Mouse (Mus musculus) hindbrain, embryonic 11.5 days (tissue): ENCODE data around the gene Jmjd1c. TPM values are rescaled to one million over a fixed set of nuclear protein-coding genes. Genes with fewer than 3 reads are reported as not detected.

ENCODE experiments used
- ATAC-seq: fragments of 200-750 bp; cut with Nextera tagmentation; 2 replicates; pipeline ENCODE4 v1.8.0; 2017; ENCODE audit warnings: mild to moderate bottlenecking, moderate TSS enrichment, moderate library complexity; ENCODE audit not compliant: low FRiP score
- DNase-seq: peaks from one replicate; pipeline ENCODE4 v3.0.0-alpha.2; 2015; ENCODE audit warnings: low spot score
- H3K27ac ChIP-seq: fragments of 300-500 bp; sonication (generic); 2 replicates; pipeline ENCODE4 v1.5.1; 2014; ENCODE audit warnings: mild to moderate bottlenecking, low read depth, low read length
- H3K27me3 ChIP-seq: fragments of 300-500 bp; sonication (generic); 2 replicates; pipeline ENCODE4 v1.6.1; 2014; ENCODE audit warnings: mild to moderate bottlenecking, low read length, moderate library complexity, mixed read lengths; ENCODE audit not compliant: control insufficient read depth, insufficient read depth
- H3K36me3 ChIP-seq: fragments of 300-500 bp; sonication (generic); 2 replicates; pipeline ENCODE4 v1.6.1; 2014; ENCODE audit warnings: mild to moderate bottlenecking, low read length, moderate library complexity, mixed read lengths; ENCODE audit not compliant: control insufficient read depth, insufficient read depth
- H3K4me1 ChIP-seq: fragments of 300-500 bp; sonication (generic); replicated peaks from 2 replicates; pipeline ENCODE4 v1.6.1; 2014; ENCODE audit warnings: low read length, mixed read lengths; ENCODE audit not compliant: control insufficient read depth, insufficient read depth
- H3K4me2 ChIP-seq: fragments of 300-500 bp; sonication (generic); replicated peaks from 2 replicates; pipeline ENCODE4 v1.6.1; 2014; ENCODE audit warnings: mild to moderate bottlenecking, low read depth, low read length
- H3K4me3 ChIP-seq: fragments of 300-500 bp; sonication (generic); 2 replicates; pipeline ENCODE4 v1.5.1; 2014; ENCODE audit warnings: low read depth, low read length
- H3K9ac ChIP-seq: fragments of 300-500 bp; sonication (generic); 2 replicates; pipeline ENCODE4 v1.6.1; 2014; ENCODE audit warnings: low read depth, low read length
- H3K9me3 ChIP-seq: fragments of 300-500 bp; sonication (generic); 2 replicates; pipeline ENCODE4 v1.6.1; 2016; ENCODE audit warnings: low read length; ENCODE audit not compliant: control insufficient read depth
- WGBS: fragments of 180-500 bp; shearing (Covaris S2); extraction: QIAGEN DNeasy Blood & Tissue Kit; methylation state at CpG from one replicate; pipeline ENCODE4 v1.1.7; 2014; 5-methylcytosine and 5-hydroxymethylcytosine counted together
- polyA plus RNA-seq: library from polyadenylated mRNA; unstranded; fragments of >200 nt; fragmentation: Nextera tagmentation; extraction: Ambion mirVana; gene quantifications from 2 replicates; pipeline ENCODE4 v1.2.1, GENCODE M21; 2014

Jmjd1c gene
- polyA plus RNA-seq, 1 experiment from 2014 or later, result 63.8 TPM

GRCm38 (mm10) chr10:67207931-67208330 lies 112.0 kb downstream of the Jmjd1c start:
- H3K4me3 ChIP-seq, result no peak overlapping the region
- no peaks in the 10 kb centered on the region for H3K4me1 ChIP-seq
- WGBS, result 94% methylated on average over 2 of the region's 2 CpGs
- no peak overlapping the region for H3K9ac ChIP-seq
- H3K36me3 ChIP-seq, result no peaks in the 10 kb centered on the region
- no peak for DNase-seq
- no peak overlapping the region for H3K27ac ChIP-seq
- no peak for ATAC-seq
- no peak overlapping the region for H3K4me2 ChIP-seq
- H3K27me3 ChIP-seq, result no peaks in the 10 kb centered on the region
- H3K9me3 ChIP-seq, result no peaks in the 10 kb centered on the region

GRCm38 (mm10) chr10:67209916-67210675 lies 114.2 kb downstream of the Jmjd1c start:
- no peak for ATAC-seq
- 82% methylated on average over 4 of the region's 4 CpGs for WGBS

GRCm38 (mm10) chr10:67212031-67212430 lies 116.1 kb downstream of the Jmjd1c start:
- Histone ChIP-seq H3K9ac (no peak overlapping the region), H3K36me3 (no peaks in the 10 kb centered on the region), H3K27ac (no peak overlapping the region), H3K27me3 (no peaks in the 10 kb centered on the region), H3K4me2 (no peak overlapping the region), H3K4me1 (no peaks in the 10 kb centered on the region), H3K4me3 (no peak overlapping the region), H3K9me3 (no peaks in the 10 kb centered on the region)
- 93% methylated on average over 5 of the region's 5 CpGs for WGBS
- DNase-seq (no peak), ATAC-seq (no peak)

More at GRCm38 (mm10) chr10:67209916-67210675, 114.2 kb downstream of the Jmjd1c start:
- no peaks in the 10 kb centered on the region for H3K36me3 ChIP-seq
- no peaks in the 10 kb centered on the region for H3K9me3 ChIP-seq
- H3K9ac ChIP-seq, result no peak overlapping the region
- H3K4me1 ChIP-seq, result no peaks in the 10 kb centered on the region
- no peak overlapping the region for H3K4me3 ChIP-seq
- DNase-seq, result no peak
- H3K27me3 ChIP-seq, result no peaks in the 10 kb centered on the region
- H3K4me2 ChIP-seq, result no peak overlapping the region
- no peak overlapping the region for H3K27ac ChIP-seq

- 69% methylated on average over 1 of the region's 1 CpGs for WGBS
Measured at GRCm38 (mm10) chr10:67213720-67214119, 117.8 kb downstream of the Jmjd1c start.

GRCm38 (mm10) chr10:67215133-67215532 lies 119.2 kb downstream of the Jmjd1c start:
- WGBS, result 85% methylated on average over 4 of the region's 4 CpGs
- no peak overlapping the region for H3K4me2 ChIP-seq
- H3K4me3 ChIP-seq, result no peak overlapping the region
- ATAC-seq (no peak), DNase-seq (no peak)
- H3K9me3 ChIP-seq, result no peaks in the 10 kb centered on the region
- no peak overlapping the region for H3K27ac ChIP-seq
- H3K9ac ChIP-seq, result no peak overlapping the region
- H3K4me1 ChIP-seq, result no peaks in the 10 kb centered on the region
- 0 out of 2 replicates have a peak, but pooled peaks cover 3% of the 10 kb centered on the region for H3K36me3 ChIP-seq
- no peaks in the 10 kb centered on the region for H3K27me3 ChIP-seq

More at GRCm38 (mm10) chr10:67213720-67214119, 117.8 kb downstream of the Jmjd1c start:
- Histone ChIP-seq H3K4me3 (no peak overlapping the region), H3K9me3 (no peaks in the 10 kb centered on the region), H3K4me2 (no peak overlapping the region), H3K36me3 (no peaks in the 10 kb centered on the region), H3K9ac (no peak overlapping the region), H3K4me1 (no peaks in the 10 kb centered on the region), H3K27ac (no peak overlapping the region), H3K27me3 (no peaks in the 10 kb centered on the region)
- ATAC-seq, result no peak
- no peak for DNase-seq

GRCm38 (mm10) chr10:67216872-67217271 lies 120.9 kb downstream of the Jmjd1c start:
- ATAC-seq (no peak), DNase-seq (no peak)
- Histone ChIP-seq H3K36me3 (0 out of 2 replicates have a peak, but pooled peaks cover 3% of the 10 kb centered on the region), H3K27ac (no peak overlapping the region), H3K4me2 (no peak overlapping the region), H3K4me1 (no peaks in the 10 kb centered on the region), H3K27me3 (no peaks in the 10 kb centered on the region), H3K9ac (no peak overlapping the region), H3K4me3 (no peak overlapping the region), H3K9me3 (no peaks in the 10 kb centered on the region)
- 90% methylated on average over 3 of the region's 3 CpGs for WGBS

GRCm38 (mm10) chr10:67218873-67219565 lies 123.1 kb downstream of the Jmjd1c start:
- H3K36me3 ChIP-seq, result 0 out of 2 replicates have a peak, but pooled peaks cover 3% of the 10 kb centered on the region
- WGBS, result 95% methylated on average over 18 of the region's 18 CpGs
- H3K9me3 ChIP-seq, result no peaks in the 10 kb centered on the region
- H3K27ac ChIP-seq, result no peak overlapping the region
- no peak overlapping the region for H3K4me2 ChIP-seq
- H3K4me3 ChIP-seq, result no peak overlapping the region
- DNase-seq (no peak), ATAC-seq (no peak)
- no peaks in the 10 kb centered on the region for H3K27me3 ChIP-seq
- H3K4me1 ChIP-seq, result no peaks in the 10 kb centered on the region
- H3K9ac ChIP-seq, result no peak overlapping the region

GRCm38 (mm10) chr10:67220251-67220650 lies 124.3 kb downstream of the Jmjd1c start:
- Histone ChIP-seq H3K36me3 (0 out of 2 replicates have a peak, but pooled peaks cover 3% of the 10 kb centered on the region), H3K9me3 (no peaks in the 10 kb centered on the region), H3K27me3 (no peaks in the 10 kb centered on the region), H3K4me3 (no peak overlapping the region), H3K4me2 (no peak overlapping the region), H3K27ac (no peak overlapping the region), H3K4me1 (no peaks in the 10 kb centered on the region), H3K9ac (no peak overlapping the region)
- DNase-seq (no peak), ATAC-seq (no peak)
- 92% methylated on average over 4 of the region's 4 CpGs for WGBS
